Mouse (Mus musculus): ENCODE measurements around the gene Rab40c. TPM values are rescaled to one million over a fixed set of nuclear protein-coding genes. Genes with fewer than 3 reads are reported as not detected.

Rab40c gene
- polyA plus RNA-seq, 1 experiment from 2014 or later: 24.3 TPM

GRCm38 (mm10) chr17:25957586-25958051 lies 38.1 kb upstream of the Rab40c start:
- WGBS: 84% methylated on average over 14 of the region's 14 CpGs
- no peak for ATAC-seq
- no peaks in the 10 kb centered on the region for H3K4me1 ChIP-seq (ENCODE audit: control insufficient read depth, insufficient read depth, low read length)

GRCm38 (mm10) chr17:25956631-25957030 lies 37.1 kb upstream of the Rab40c start:
- WGBS: 86% methylated on average over 7 of the region's 7 CpGs
- no peak overlapping the region for H3K4me3 ChIP-seq (ENCODE audit: low read length)
- no peak overlapping the region for H3K27ac ChIP-seq (ENCODE audit: low read length)
- no peak overlapping the region for H3K9ac ChIP-seq (ENCODE audit: low read depth, low read length)
- H3K36me3 ChIP-seq (ENCODE audit: control insufficient read depth, insufficient read depth, low read length): no peaks in the 10 kb centered on the region
- ATAC-seq: no peak
- no peak overlapping the region for H3K4me2 ChIP-seq (ENCODE audit: low read depth, low read length)
- no peaks in the 10 kb centered on the region for H3K9me3 ChIP-seq (ENCODE audit: control insufficient read depth, low read length)
- H3K4me1 ChIP-seq (ENCODE audit: control insufficient read depth, insufficient read depth, low read length): peaks cover 5% of the 10 kb centered on the region; the same call in 1 of the 2 replicates
- peaks cover 21% of the 10 kb centered on the region for H3K27me3 ChIP-seq (replicated peaks; ENCODE audit: control insufficient read depth, insufficient read depth, low read length)

More at GRCm38 (mm10) chr17:25957586-25958051, 38.1 kb upstream of the Rab40c start:
- H3K27ac ChIP-seq (ENCODE audit: low read length): no peak overlapping the region
- H3K27me3 ChIP-seq (replicated peaks; ENCODE audit: control insufficient read depth, insufficient read depth, low read length): peaks cover 11% of the 10 kb centered on the region
- no peak overlapping the region for H3K4me3 ChIP-seq (ENCODE audit: low read length)
- 0 out of 2 replicates have a peak, but pooled peaks cover under 1% of the 10 kb centered on the region for H3K36me3 ChIP-seq (ENCODE audit: control insufficient read depth, insufficient read depth, low read length)
- no peak overlapping the region for H3K4me2 ChIP-seq (ENCODE audit: low read depth, low read length)
- H3K9ac ChIP-seq (ENCODE audit: low read depth, low read length): no peak overlapping the region
- no peaks in the 10 kb centered on the region for H3K9me3 ChIP-seq (ENCODE audit: control insufficient read depth, low read length)

- Histone ChIP-seq H3K9ac (ENCODE audit: low read depth, low read length) (no peak overlapping the region), H3K4me1 (ENCODE audit: control insufficient read depth, insufficient read depth, low read length) (peaks cover 5% of the 10 kb centered on the region; the same call in 1 of the 2 replicates), H3K27me3 (replicated peaks; ENCODE audit: control insufficient read depth, insufficient read depth, low read length) (peaks cover 25% of the 10 kb centered on the region), H3K36me3 (ENCODE audit: control insufficient read depth, insufficient read depth, low read length) (no peaks in the 10 kb centered on the region), H3K4me2 (ENCODE audit: low read depth, low read length) (no peak overlapping the region), H3K4me3 (ENCODE audit: low read length) (no peak overlapping the region), H3K27ac (ENCODE audit: low read length) (no peak overlapping the region), H3K9me3 (ENCODE audit: control insufficient read depth, low read length) (no peaks in the 10 kb centered on the region)
- WGBS: 71% methylated on average over 7 of the region's 7 CpGs
- ATAC-seq: no peak
These were observed 36.7 kb upstream of the Rab40c start for GRCm38 (mm10) chr17:25956201-25956600.

DNA sequence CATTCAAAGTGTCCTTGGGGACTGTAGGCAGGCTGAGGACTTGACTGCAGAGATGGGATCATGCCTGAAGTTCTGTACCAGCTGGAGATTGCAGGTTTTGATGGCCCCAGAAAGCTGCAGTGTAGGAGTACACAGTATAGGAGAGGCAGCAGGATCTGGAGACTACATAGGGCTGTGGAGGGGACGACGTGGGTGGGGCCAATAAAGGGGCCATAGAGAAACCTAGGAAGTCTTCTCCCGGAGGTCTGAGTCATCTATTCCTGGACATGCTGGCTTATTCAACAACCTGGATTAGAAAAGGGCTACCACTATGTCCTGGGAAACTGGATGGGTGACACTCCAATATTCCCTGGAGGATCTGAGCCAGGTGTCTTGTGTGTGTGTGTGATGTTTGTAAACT lies 36.2 kb upstream of the Rab40c start:
- 46% methylated on average over 3 of the region's 3 CpGs for WGBS
- H3K4me2 ChIP-seq (ENCODE audit: low read depth, low read length): no peak overlapping the region
- ATAC-seq: no peak
- H3K9ac ChIP-seq (ENCODE audit: low read depth, low read length): no peak overlapping the region
- no peak overlapping the region for H3K4me3 ChIP-seq (ENCODE audit: low read length)
- peaks cover 5% of the 10 kb centered on the region; the same call in 1 of the 2 replicates for H3K4me1 ChIP-seq (ENCODE audit: control insufficient read depth, insufficient read depth, low read length)
- no peaks in the 10 kb centered on the region for H3K36me3 ChIP-seq (ENCODE audit: control insufficient read depth, insufficient read depth, low read length)
- no peak overlapping the region for H3K27ac ChIP-seq (ENCODE audit: low read length)
- peaks cover 30% of the 10 kb centered on the region for H3K27me3 ChIP-seq (replicated peaks; ENCODE audit: control insufficient read depth, insufficient read depth, low read length)
- H3K9me3 ChIP-seq (ENCODE audit: control insufficient read depth, low read length): no peaks in the 10 kb centered on the region

DNA sequence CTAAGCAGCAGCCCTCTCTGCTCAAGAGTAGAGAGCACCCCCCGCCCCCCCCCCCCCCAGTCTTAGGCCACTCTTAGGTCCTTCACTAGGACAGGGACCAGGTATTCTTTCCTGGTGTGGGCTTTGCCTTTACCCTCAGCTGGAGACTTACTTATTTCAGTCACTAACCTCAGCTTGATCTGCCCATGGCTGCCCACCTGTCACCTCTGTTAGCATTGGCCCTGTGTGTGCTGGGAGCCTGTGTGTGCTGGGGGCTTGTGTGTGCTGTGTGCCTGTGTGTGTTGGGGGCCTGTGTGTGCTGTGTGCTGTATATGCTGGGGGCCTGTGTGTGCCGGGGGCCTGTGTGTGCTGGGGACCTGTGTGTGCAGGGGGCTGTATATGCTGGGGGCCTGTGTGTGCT lies 35.1 kb upstream of the Rab40c start:
- no peaks in the 10 kb centered on the region for H3K9me3 ChIP-seq (ENCODE audit: control insufficient read depth, low read length)
- WGBS: 86% methylated on average over 1 of the region's 2 CpGs
- peaks cover 5% of the 10 kb centered on the region; the same call in 1 of the 2 replicates for H3K4me1 ChIP-seq (ENCODE audit: control insufficient read depth, insufficient read depth, low read length)
- ATAC-seq: no peak
- no peaks in the 10 kb centered on the region for H3K36me3 ChIP-seq (ENCODE audit: control insufficient read depth, insufficient read depth, low read length)
- no peak overlapping the region for H3K4me2 ChIP-seq (ENCODE audit: low read depth, low read length)
- H3K4me3 ChIP-seq (ENCODE audit: low read length): no peak overlapping the region
- H3K27me3 ChIP-seq (replicated peaks; ENCODE audit: control insufficient read depth, insufficient read depth, low read length): peaks cover 38% of the 10 kb centered on the region
- H3K9ac ChIP-seq (ENCODE audit: low read depth, low read length): no peak overlapping the region
- H3K27ac ChIP-seq (ENCODE audit: low read length): no peak overlapping the region

DNA sequence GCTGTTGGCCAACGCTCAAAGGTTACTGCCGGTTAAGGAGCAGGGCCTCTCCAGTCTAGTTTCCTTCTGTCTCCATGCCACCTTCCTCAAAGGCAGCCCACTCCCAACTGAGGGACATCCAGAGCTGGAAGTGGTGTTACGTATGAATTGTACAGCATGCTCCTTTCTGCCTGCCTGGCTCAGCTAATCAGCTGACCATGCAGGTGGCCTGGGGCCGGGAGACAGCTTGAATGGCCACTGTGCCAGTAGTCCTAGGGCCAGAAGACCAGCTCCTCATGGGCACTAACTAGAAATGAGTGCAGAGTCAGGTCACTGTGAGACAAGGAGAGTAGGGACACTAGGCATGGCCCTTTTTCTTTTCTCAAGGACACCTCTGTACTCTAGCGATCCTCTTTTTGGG lies 33.6 kb upstream of the Rab40c start:
- Histone ChIP-seq H3K27me3 (replicated peaks; ENCODE audit: control insufficient read depth, insufficient read depth, low read length) (peaks cover 38% of the 10 kb centered on the region), H3K4me1 (ENCODE audit: control insufficient read depth, insufficient read depth, low read length) (peaks cover 5% of the 10 kb centered on the region; the same call in 1 of the 2 replicates), H3K9ac (ENCODE audit: low read depth, low read length) (no peak overlapping the region), H3K4me3 (ENCODE audit: low read length) (no peak overlapping the region), H3K9me3 (ENCODE audit: control insufficient read depth, low read length) (no peaks in the 10 kb centered on the region), H3K27ac (ENCODE audit: low read length) (no peak overlapping the region), H3K4me2 (ENCODE audit: low read depth, low read length) (no peak overlapping the region), H3K36me3 (ENCODE audit: control insufficient read depth, insufficient read depth, low read length) (no peaks in the 10 kb centered on the region)
- WGBS: 78% methylated on average over 5 of the region's 5 CpGs
- ATAC-seq: no peak

DNA sequence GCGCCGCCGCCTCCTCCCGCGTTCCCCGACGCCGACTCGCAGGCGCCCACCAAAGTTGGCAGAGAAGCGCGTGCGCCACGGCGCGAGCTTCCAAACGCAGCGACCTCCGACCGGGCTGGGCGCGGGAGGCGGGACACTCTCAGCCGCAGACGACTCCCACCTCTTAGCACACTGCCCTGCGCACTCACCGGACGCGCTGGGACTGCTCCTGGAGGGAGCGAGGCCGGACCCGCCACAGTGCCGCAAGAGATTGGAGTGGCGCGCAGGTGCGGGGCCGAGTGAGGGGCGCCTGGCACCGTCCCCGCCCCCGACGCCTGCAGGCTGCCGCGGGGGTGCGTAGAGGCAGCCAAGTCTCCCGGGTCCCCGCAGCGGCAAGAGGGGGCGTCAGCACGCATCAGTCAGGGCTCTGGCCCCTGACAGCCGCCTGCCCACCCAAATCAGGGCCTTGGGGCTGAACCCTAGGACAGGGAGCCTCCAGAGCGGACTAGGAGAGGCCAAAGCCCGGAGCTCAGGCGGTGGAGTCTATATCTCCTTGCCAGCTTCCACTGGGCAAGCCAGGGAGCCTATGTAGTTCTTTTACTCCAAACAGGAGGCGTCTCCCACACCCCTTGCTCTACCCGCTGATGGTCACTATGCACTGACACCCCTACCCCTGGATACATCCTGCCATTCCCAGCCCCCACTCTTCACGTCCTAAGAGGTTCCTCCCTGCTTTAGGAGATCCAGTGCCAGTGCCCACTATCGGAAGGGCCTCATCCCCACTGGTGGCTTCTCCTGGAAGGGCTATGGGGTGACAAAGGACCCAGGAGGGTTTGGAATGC lies 32.5 kb upstream of the Rab40c start, which contains the start of gene A930017K11Rik:
TSS of gene A930017K11Rik (minus strand) at position 763 of the 821 bp plus-strand sequence.
- WGBS: 1% methylated on average over 58 of the region's 58 CpGs

DNA sequence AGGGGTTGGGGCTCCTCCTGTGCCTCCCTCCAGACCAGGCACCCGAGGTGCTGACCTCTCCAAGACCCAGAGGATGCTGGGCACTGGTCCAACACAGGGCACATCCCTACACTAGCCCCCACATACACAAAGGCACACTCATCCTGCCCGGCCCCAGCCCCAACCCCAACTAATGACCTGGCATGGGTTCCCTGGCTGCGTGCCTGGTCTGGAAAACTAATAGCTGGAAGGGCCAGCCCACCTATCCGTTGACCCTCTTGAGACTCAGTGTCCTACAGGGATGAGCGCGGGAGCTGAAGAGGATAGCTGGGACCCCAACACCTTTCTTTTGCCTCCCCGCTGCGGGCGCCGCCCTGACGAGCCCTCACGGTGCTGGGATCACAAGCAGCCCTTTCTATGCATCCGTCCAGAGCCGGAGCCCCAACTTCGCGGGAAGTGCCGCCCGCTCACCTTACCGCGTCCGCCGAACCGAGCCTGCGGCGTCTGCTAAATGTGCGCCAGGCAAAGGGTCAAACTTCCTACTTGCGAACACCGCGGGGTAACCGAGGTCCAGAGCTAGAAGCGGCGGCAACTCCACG lies 31.8 kb upstream of the Rab40c start:
- H3K9me3 ChIP-seq (ENCODE audit: control insufficient read depth, low read length): no peaks in the 10 kb centered on the region
- H3K27me3 ChIP-seq (replicated peaks; ENCODE audit: control insufficient read depth, insufficient read depth, low read length): peaks cover 38% of the 10 kb centered on the region
- peak overlapping the region; percentile 86 for H3K4me2 ChIP-seq (ENCODE audit: low read depth, low read length)
- peak; percentile 26; the same call in 1 of the 2 replicates for ATAC-seq
- no peaks in the 10 kb centered on the region for H3K36me3 ChIP-seq (ENCODE audit: control insufficient read depth, insufficient read depth, low read length)
- WGBS: under 1% methylated on average over 33 of the region's 33 CpGs
- no peak overlapping the region for H3K27ac ChIP-seq (ENCODE audit: low read length)
- peaks cover 5% of the 10 kb centered on the region; the same call in 1 of the 2 replicates for H3K4me1 ChIP-seq (ENCODE audit: control insufficient read depth, insufficient read depth, low read length)
- peak overlapping the region; percentile 55 for H3K9ac ChIP-seq (ENCODE audit: low read depth, low read length)
- H3K4me3 ChIP-seq (ENCODE audit: low read length): peak overlapping the region; percentile 51

More for the DNA sequence above, 32.5 kb upstream of the Rab40c start, which contains the start of gene A930017K11Rik:
- H3K4me1 ChIP-seq (ENCODE audit: control insufficient read depth, insufficient read depth, low read length): peaks cover 5% of the 10 kb centered on the region; the same call in 1 of the 2 replicates
- no peak within 1 kb of the TSS for H3K27ac ChIP-seq (ENCODE audit: low read length)
- ATAC-seq: peak; percentile 61
- peak within 1 kb of the TSS; percentile 51 for H3K4me3 ChIP-seq (ENCODE audit: low read length)
- no peaks in the 10 kb centered on the region for H3K36me3 ChIP-seq (ENCODE audit: control insufficient read depth, insufficient read depth, low read length)
- H3K9me3 ChIP-seq (ENCODE audit: control insufficient read depth, low read length): no peaks in the 10 kb centered on the region
- H3K9ac ChIP-seq (ENCODE audit: low read depth, low read length): peak within 1 kb of the TSS; percentile 55
- peak within 1 kb of the TSS; percentile 86 for H3K4me2 ChIP-seq (ENCODE audit: low read depth, low read length)
- H3K27me3 ChIP-seq (replicated peaks; ENCODE audit: control insufficient read depth, insufficient read depth, low read length): peaks cover 38% of the 10 kb centered on the region

GRCm38 (mm10) chr17:25950706-25951105 lies 31.2 kb upstream of the Rab40c start:
- Histone ChIP-seq H3K36me3 (ENCODE audit: control insufficient read depth, insufficient read depth, low read length) (no peaks in the 10 kb centered on the region), H3K27me3 (replicated peaks; ENCODE audit: control insufficient read depth, insufficient read depth, low read length) (peaks cover 38% of the 10 kb centered on the region), H3K9ac (ENCODE audit: low read depth, low read length) (no peak overlapping the region), H3K4me1 (ENCODE audit: control insufficient read depth, insufficient read depth, low read length) (peaks cover 5% of the 10 kb centered on the region; the same call in 1 of the 2 replicates), H3K27ac (ENCODE audit: low read length) (no peak overlapping the region), H3K4me3 (ENCODE audit: low read length) (no peak overlapping the region), H3K4me2 (ENCODE audit: low read depth, low read length) (no peak overlapping the region), H3K9me3 (ENCODE audit: control insufficient read depth, low read length) (no peaks in the 10 kb centered on the region)
- 0% methylated on average over 2 of the region's 3 CpGs for WGBS
- 0 out of 2 replicates have a peak, but pooled peaks have one; percentile 18 for ATAC-seq
